Mouse (Mus musculus) CH12.LX (cell line): ENCODE measurements around the gene Abca7. TPM values are rescaled to one million over a fixed set of nuclear protein-coding genes. Genes with fewer than 3 reads are reported as not detected.

Experiments
- DNase-seq: peaks from one replicate; pipeline ENCODE4 v3.0.0-alpha.2; 2013; ENCODE audit errors: extremely low read depth
- H3K27ac ChIP-seq: 2 replicates; pipeline ENCODE4 v1.5.1; 2012; ENCODE audit warnings: low read depth, mild to moderate bottlenecking, control low read depth, moderate library complexity; ENCODE audit not compliant: insufficient read depth
- H3K27me3 ChIP-seq: replicated peaks from 2 replicates; pipeline ENCODE3; 2012; ENCODE audit warnings: inconsistent platforms
- H3K36me3 ChIP-seq, 2 experiments: replicated peaks in 1 of 2; 2 replicates each; pipeline versions ENCODE3 to v1.6.1; 2012; ENCODE audit warnings: inconsistent platforms in 1 of 2, low read length in 1 of 2, mild to moderate bottlenecking in 1 of 2, mixed read lengths in 1 of 2, moderate library complexity in 1 of 2; ENCODE audit not compliant: control insufficient read depth in 1 of 2, insufficient read depth in 1 of 2
- H3K4me1 ChIP-seq, 2 experiments: 2 replicates each; pipeline ENCODE4 v1.6.1; 2012; ENCODE audit warnings: inconsistent platforms in 1 of 2, moderate library complexity in 1 of 2; ENCODE audit not compliant: insufficient read depth in 2 of 2, control insufficient read depth in 1 of 2
- H3K4me2 ChIP-seq: 2 replicates; pipeline ENCODE4 v1.6.1; 2012; ENCODE audit warnings: low read depth, mild to moderate bottlenecking, control low read depth; ENCODE audit not compliant: poor library complexity, insufficient read depth, severe bottlenecking
- H3K4me3 ChIP-seq, 3 experiments: fragments of 150-350 bp in 1 of 3; sonication (generic) in 1 of 3; replicated peaks in 1 of 3; 2 replicates each; pipeline versions ENCODE3 to v1.5.1; 2011 to 2012; ENCODE audit warnings: low read depth in 2 of 3, low read length in 2 of 3, mild to moderate bottlenecking in 2 of 3, moderate library complexity in 2 of 3, control low read depth in 1 of 3, improper control_type of control experiment in 1 of 3, inconsistent platforms in 1 of 3, mixed read lengths in 1 of 3; ENCODE audit not compliant: poor library complexity in 1 of 3
- H3K79me2 ChIP-seq: replicated peaks from 2 replicates; pipeline ENCODE4 v1.6.1; 2012; ENCODE audit warnings: mild to moderate bottlenecking, moderate library complexity; ENCODE audit not compliant: control insufficient read depth, poor library complexity, insufficient read depth, severe bottlenecking; ENCODE audit errors: extremely low read depth
- H3K9ac ChIP-seq: 2 replicates; pipeline ENCODE4 v1.6.1; 2012; ENCODE audit warnings: low read depth, mild to moderate bottlenecking, control low read depth, moderate library complexity; ENCODE audit not compliant: insufficient read depth
- H3K9me3 ChIP-seq: replicated peaks from 2 replicates; pipeline ENCODE3; 2012; ENCODE audit warnings: low read length, inconsistent platforms, mixed read lengths
- CHD1 ChIP-seq: IDR thresholded peaks from 2 replicates; pipeline ENCODE4 v1.6.1; 2012; ENCODE audit warnings: low read depth, low read length, improper control_type of control experiment, inconsistent platforms
- E2F4 ChIP-seq: IDR thresholded peaks from 2 replicates; pipeline ENCODE4 v1.6.1; 2011; ENCODE audit warnings: low read depth, low read length, improper control_type of control experiment; ENCODE audit not compliant: insufficient replicate concordance
- ELF1 ChIP-seq: IDR thresholded peaks from 2 replicates; pipeline ENCODE4 v1.6.1; 2014; ENCODE audit warnings: low read depth, mild to moderate bottlenecking, inconsistent platforms, low read length, improper control_type of control experiment
- EP300 ChIP-seq: IDR thresholded peaks from 2 replicates; pipeline ENCODE4 v1.6.1; 2011; ENCODE audit warnings: low read length, improper control_type of control experiment
- HCFC1 ChIP-seq: IDR thresholded peaks from 2 replicates; pipeline ENCODE4 v1.6.1; 2012; ENCODE audit warnings: low read depth, mild to moderate bottlenecking, inconsistent platforms, low read length, improper control_type of control experiment
- IRF4 ChIP-seq: IDR thresholded peaks from 2 replicates; pipeline ENCODE4 v1.6.1; 2014; ENCODE audit warnings: low read depth, mild to moderate bottlenecking, inconsistent platforms, low read length, improper control_type of control experiment
- KAT2A ChIP-seq: IDR thresholded peaks from 2 replicates; pipeline ENCODE4 v1.6.1; 2012; ENCODE audit warnings: low read length, improper control_type of control experiment, inconsistent platforms; ENCODE audit not compliant: insufficient replicate concordance
- RAD21 ChIP-seq: IDR thresholded peaks from 2 replicates; pipeline ENCODE4 v1.6.1; 2011; ENCODE audit warnings: low read depth, mild to moderate bottlenecking, low read length, improper control_type of control experiment, moderate library complexity
- RCOR1 ChIP-seq: conservative IDR thresholded peaks from 2 replicates; pipeline ENCODE4 v1.6.1; 2012; ENCODE audit warnings: low read depth, mild to moderate bottlenecking, inconsistent platforms, low read length, improper control_type of control experiment
- SIN3A ChIP-seq: IDR thresholded peaks from 2 replicates; pipeline ENCODE4 v1.6.1; 2012; ENCODE audit warnings: low read length, improper control_type of control experiment, inconsistent platforms
- SMC3 ChIP-seq: IDR thresholded peaks from 2 replicates; pipeline ENCODE4 v1.6.1; 2011; ENCODE audit warnings: low read depth, low read length, improper control_type of control experiment
- TBP ChIP-seq: conservative IDR thresholded peaks from 2 replicates; pipeline ENCODE4 v1.6.1; 2011; ENCODE audit warnings: low read depth, low read length, improper control_type of control experiment
- USF1 ChIP-seq: IDR thresholded peaks from 2 replicates; pipeline ENCODE4 v1.6.1; 2014; ENCODE audit warnings: low read depth, mild to moderate bottlenecking, inconsistent platforms, low read length, improper control_type of control experiment
- ZNF384 ChIP-seq: IDR thresholded peaks from 2 replicates; pipeline ENCODE4 v1.6.1; 2012; ENCODE audit warnings: low read depth, low read length, improper control_type of control experiment, inconsistent platforms
- dilution Hi-C: fragments of 300-500 bp; cut with MboI; formaldehyde crosslinking; loops from 2 replicates; pipeline ENCODE4 v1.14.3; 2020; ENCODE audit warnings: low sequenced_read_pairs; ENCODE audit not compliant: extremely low pct_unique_long_range_greater_than_20kb, extremely low pct_ligation_motif_present
- in situ Hi-C: fragments of 300-500 bp; cut with MboI; formaldehyde crosslinking; loops from 3 replicates; pipeline ENCODE4 v1.14.3; 2019; ENCODE audit warnings: low sequenced_read_pairs, low pct_ligation_motif_present, low pct_unique_long_range_greater_than_20kb, mixed read lengths
- polyA plus RNA-seq: library from polyadenylated mRNA; unstranded; fragments of >175 nt; gene quantifications from 2 replicates; pipeline ENCODE4 v1.2.1, GENCODE M21; 2012; ENCODE audit warnings: low read depth; ENCODE audit not compliant: insufficient read length
- total RNA-seq, 2 experiments: library from RNA; depleted of rRNA; stranded (reverse); fragments of 300-350 nt in 1 of 2; fragments of >200 nt in 1 of 2; gene quantifications; 2 replicates each; pipeline ENCODE4 v1.2.3; 2012 to 2014

Abca7 gene
- total and polyA plus RNA-seq, 3 experiments: 2.3 to 7.0 (median 6.1) TPM

DNA sequence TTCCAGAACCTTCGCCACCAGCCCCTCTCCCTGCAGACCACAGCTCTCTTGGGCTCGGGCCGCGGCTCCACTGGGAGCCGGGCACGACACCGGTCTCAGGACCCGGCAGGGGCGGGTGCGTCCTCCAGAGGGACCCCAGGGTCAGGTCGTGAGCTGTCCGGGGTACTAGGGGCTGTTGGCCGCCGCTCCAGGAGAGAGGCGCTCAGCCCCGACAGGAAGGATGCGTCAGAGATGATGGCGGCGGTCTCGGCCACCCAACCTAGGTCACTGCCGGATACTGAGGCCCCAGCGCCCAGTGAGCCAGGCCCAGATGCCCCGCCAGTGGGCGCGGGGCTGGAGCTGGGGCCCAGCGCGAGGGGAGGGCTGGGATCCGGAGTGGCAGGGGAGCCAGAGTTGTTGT, 19.0 kb upstream of the Abca7 start:
- Histone ChIP-seq H3K9me3 (peaks cover 17% of the 10 kb centered on the region), H3K79me2 (peaks cover 18% of the 10 kb centered on the region), H3K27me3 (no peaks in the 10 kb centered on the region), H3K4me3 (no peak overlapping the region), H3K36me3 (peaks cover 77 to 94% of the 10 kb centered on the region in 2 experiments), H3K9ac (no peak overlapping the region), H3K4me1 (peaks cover 15 to 25% of the 10 kb centered on the region in 2 experiments), H3K27ac (no peak overlapping the region), H3K4me2 (no peak overlapping the region)
- DNase-seq: no peak
- no peak for TF ChIP-seq E2F4
- no peak for TF ChIP-seq KAT2A
- no peak for TF ChIP-seq RCOR1
- TF ChIP-seq RAD21: no peak
- dilution Hi-C loops: no loop called here
- in situ Hi-C loops: no loop called here

DNA sequence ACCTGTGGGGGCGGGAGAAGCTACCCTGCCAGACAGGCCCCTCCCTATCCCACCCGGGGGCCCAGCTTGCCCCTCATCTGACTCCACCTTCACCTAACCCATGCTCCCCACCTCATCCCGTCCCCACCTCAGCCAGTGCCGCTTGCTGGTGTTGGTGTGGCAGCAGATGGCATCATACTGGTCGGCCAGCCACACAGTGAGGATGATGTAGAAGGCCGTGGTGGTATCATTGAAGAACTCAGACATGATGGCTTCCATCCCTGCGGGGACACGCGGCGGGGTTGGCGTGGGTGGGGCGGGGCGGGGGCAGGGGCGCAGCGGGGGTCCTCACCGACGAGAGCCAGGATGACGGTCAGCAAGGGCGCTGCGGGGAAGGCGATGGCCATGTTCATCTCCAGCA, 18.2 kb upstream of the Abca7 start:
- Histone ChIP-seq H3K27me3 (no peaks in the 10 kb centered on the region), H3K4me3 (no peak overlapping the region), H3K4me1 (peaks cover 18 to 32% of the 10 kb centered on the region in 2 experiments), H3K9ac (no peak overlapping the region), H3K36me3 (peaks cover 74 to 94% of the 10 kb centered on the region in 2 experiments), H3K9me3 (peaks cover 17% of the 10 kb centered on the region), H3K79me2 (peaks cover 26% of the 10 kb centered on the region), H3K27ac (no peak overlapping the region), H3K4me2 (no peak overlapping the region)
- no peak for DNase-seq
- dilution Hi-C loops: no loop called here
- in situ Hi-C loops: no loop called here
- TF ChIP-seq CHD1: no peak
- TF ChIP-seq SMC3: no peak
- no peak for TF ChIP-seq ELF1
- TF ChIP-seq IRF4: no peak
- TF ChIP-seq EP300: no peak
- no peak for TF ChIP-seq RCOR1
- no peak for TF ChIP-seq TBP
- TF ChIP-seq KAT2A: no peak
- no peak for TF ChIP-seq SIN3A
- no peak for TF ChIP-seq E2F4
- no peak for TF ChIP-seq ZNF384
- no peak for TF ChIP-seq HCFC1
- no peak for TF ChIP-seq USF1
